Mouse (Mus musculus): ENCODE results near the gene Moxd1.
"Not testable (repeated sequence)": the region's sequence is repeated elsewhere in the genome, so short reads cannot be mapped to it uniquely, and the experiment has no call there.

Moxd1 gene

DNA sequence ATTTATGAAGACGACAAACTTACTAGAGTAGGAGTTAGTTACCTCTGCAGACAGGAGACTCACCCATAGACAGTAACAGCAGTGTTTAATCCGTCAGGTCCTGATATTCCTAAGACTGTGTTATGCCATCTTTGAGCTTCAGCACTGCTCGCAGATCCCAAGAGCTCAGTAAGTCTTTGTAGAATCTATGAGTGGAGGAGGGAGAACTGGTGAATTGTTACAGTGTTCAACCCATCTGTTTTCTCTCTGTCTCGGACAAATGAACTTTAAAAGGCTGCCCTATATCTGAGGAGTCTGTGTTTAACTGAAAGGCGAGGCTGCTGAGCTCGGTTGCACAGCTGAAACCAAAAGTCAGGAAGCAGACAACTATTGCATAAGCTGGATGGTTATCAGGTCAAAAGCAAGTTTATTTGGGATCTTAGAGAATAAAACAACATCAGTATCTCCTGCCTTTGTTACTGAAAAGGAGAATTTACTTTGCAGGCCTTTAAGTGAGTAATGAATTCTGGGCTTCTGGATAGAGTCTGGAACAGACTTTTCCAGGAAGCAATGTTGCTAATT, 47.8 kb downstream of the Moxd1 start:
- no peak for DNase-seq (ENCODE audit: low read depth, low spot score)

DNA sequence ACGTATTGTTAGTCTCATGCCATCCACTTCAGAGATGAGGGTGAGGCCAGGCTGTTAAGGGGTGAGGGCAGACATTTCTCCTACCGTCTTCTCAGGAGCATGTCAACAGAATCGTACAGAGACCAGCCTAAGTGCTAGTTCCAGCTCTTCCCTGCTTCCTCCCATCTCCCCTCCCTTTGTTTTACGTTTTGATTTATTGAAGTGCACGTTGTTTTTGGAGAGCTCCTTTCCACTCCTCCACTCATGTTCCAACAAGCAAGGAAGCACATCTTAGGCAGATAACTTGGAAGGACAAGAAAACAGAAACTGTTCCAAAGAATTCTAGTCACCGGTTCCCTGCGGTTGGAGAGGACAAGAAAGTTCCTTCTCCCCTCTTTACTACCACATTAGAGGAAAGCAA, 52.9 kb downstream of the Moxd1 start:
- DNase-seq (ENCODE audit: low read depth, low spot score): no peak

DNA sequence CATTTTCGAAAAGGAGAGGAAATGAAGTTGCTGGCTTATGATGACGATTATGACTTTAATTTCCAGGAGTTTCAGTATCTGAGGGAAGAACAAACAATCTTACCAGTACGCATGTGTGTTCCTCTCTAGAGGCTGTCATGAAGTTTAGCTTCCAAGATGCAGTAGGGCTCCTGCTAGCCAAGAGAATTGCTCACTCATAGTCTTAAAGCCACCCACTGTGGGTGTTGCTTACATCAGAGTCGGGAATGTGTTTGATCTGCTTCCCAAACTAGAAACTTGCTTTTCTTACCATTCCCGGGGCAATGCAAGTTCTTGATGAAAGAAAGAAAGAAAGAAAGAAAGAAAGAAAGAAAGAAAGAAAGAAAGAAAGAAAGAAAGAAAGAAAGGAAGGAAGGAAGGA, 59.3 kb downstream of the Moxd1 start:
- no peak for DNase-seq (ENCODE audit: low read depth, low spot score)

DNA sequence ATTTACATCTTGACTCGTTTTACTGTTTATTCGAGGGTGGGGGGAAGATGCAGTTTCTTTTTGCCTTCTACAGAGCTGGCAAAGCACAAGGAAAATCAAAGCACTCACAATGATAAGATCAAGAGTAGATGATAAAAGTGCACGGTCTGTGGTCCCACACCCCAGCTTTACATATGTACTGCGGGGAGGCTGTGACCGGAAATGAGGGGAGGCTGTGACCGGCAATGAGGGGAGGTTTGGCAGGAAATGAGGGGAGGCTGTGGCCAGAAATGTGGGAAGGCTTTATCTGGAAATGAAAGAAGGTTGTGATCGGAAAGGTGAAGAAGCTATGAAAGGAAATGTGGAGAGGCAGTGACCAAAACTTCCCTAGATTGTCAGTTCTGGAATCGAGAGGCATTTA, 68.3 kb downstream of the Moxd1 start:
- DNase-seq (ENCODE audit: low read depth, low spot score): peak; percentile 62

DNA sequence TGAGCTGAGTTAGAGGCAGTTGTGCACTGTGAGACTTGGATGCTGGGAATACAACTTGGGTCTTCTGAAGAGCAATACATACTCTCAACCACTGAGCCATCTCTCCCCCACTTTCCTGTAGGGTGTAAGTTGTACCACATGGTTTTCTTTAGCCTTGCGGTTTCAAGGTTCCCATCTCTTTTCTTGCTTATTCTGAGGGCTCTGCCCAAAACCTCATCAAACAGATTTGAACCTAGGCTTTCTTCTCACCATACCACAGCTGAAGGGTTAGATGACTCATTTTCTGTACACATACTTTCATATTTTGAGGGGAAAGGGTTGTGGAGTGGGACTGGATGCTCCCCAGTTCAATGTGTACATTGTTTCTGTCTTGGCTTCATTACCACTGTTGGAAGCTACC, 69.4 kb downstream of the Moxd1 start:
- peak; percentile 76 for DNase-seq (ENCODE audit: low read depth, low spot score)

DNA sequence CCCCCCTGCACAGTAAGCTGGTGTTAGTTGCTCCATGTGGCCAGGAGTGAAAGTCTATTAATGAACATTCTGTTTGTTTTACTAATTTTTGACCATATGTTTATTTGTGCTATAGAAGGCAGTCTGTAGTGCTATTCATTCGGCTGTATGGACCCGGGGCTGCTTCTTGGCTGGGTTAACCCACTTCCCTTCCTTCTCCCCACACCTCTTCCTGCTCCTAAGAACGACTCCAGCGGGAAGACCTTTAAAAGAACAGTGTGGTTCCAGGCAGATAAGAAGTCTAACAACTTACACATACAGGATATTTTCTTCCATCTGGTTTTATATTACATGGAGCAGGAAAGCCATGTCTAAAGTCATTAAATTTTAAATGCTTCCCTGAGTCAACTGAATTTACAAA, 73.3 kb downstream of the Moxd1 start:
- no peak for DNase-seq (ENCODE audit: low read depth, low spot score)

DNA sequence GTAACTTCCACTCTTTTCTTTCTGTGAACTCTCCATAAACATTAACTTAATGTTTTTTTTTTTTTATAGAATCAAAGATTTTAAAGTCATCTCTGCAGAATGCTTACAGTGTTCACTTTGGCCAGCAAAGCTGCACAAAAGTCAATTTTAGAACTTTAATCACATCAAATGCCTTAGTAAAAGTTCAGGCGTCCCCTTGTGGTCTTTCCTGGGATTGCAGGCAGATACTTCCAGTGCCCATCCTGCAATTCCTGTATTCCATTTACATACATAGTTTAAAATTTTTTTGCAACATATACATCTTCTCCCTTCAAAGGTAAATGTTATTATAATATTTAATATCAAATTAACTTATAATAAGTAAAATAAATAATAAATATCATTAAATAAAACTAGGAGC, 74.5 kb downstream of the Moxd1 start:
- DNase-seq (ENCODE audit: low read depth, low spot score): peak; percentile 48

DNA sequence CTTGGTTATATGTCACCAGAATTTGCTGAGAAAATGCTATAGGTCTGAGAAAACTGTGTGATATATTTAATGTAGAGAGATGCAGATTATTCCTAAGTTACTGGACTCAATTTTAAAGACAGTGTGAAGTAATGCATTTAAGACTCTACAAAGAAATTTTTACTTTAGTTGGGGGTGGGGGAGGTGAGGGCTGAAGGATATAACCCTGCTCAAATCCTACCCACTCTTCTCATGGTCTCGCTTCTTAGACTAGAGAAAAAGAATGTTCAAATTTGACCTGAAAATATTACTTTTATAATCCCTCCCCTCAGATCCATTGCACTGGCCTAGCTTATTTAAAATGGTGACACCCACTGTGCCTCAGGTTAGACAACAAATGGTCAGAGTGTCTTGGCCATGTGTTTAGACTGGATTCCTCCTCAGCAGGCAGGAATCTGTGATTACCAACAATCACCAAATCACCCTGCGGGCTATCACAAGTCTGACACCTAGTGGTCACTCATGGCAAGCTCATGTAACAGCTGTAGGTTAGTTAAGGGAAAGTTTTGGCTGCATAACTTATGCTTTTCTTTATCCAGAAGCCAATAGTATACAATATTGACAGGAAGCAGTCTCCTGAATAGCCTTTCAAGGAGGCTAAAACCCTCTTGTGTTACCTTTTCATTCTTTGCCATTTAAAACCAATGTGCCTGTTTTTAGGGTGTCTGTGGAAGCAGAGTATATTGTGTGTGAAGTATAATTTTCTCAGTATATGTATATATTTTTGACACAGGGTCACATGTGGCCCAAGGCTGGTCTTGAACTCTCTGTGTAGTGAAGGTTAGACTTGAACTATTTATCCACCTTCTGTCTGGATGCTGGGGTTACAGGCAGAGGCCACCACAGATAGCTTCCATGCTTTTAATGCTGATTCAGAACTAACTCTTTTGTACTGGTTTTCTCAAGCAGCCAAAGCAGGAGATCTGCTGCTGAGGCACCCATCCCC, 75.2 kb downstream of the Moxd1 start:
- peak; percentile 54 for DNase-seq (ENCODE audit: low read depth, low spot score)

DNA sequence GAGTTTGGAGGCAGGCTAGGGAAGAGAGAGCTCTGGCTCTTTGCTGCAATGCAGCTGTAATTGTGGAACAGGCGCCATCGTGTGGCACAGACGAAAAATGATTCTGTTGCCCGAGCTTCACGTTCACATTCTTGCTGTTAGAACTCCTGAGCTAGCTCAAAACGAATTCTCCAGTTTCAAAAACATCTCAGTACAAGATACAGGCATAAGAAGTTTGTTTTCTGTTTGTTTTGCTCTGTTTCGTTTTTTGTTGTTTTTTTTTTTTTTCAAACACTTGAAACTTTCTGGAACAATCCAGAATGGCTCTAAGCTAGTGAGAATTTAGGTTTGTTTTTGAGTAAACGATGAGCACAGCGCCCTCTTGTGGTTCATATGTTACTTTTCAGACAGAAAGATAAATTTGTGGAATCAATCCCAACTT, 88.9 kb downstream of the Moxd1 start:
- DNase-seq (ENCODE audit: low read depth, low spot score): peak; percentile 79

DNA sequence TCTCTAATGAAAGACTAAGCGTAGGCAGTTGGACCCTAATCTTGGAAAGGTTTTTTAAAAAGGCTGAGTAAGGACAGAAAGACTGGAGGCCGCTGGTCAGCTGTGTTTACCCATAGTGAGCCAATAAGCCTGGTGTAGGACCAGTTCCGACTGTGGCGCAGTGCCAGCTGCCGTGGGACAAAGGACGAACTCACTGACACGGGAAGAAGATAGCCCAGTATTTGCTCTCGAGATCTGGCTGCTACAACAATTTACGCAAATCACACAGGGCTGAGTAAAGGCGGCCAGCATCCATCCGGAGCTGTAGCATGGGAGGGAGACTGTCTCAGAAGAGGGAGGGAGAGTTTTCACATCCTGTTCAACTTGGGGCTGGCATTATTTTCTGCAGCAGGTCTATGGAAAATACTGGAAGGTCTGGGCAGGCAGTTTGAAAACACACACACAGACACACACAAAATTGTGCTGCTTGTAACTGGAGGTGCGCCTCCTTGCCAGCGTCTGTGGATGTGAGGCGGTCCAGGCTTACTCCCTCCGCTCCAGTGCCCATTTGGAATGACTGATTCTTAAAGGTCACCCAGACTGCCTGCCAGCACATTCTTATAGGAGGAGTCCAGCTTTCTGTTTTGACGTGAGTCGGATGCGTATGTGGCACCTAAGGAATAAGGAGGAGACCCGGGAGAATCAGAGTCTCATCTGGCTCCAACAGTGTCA, 94.0 kb downstream of the Moxd1 start:
- no peak for DNase-seq (ENCODE audit: low read depth, low spot score)

DNA sequence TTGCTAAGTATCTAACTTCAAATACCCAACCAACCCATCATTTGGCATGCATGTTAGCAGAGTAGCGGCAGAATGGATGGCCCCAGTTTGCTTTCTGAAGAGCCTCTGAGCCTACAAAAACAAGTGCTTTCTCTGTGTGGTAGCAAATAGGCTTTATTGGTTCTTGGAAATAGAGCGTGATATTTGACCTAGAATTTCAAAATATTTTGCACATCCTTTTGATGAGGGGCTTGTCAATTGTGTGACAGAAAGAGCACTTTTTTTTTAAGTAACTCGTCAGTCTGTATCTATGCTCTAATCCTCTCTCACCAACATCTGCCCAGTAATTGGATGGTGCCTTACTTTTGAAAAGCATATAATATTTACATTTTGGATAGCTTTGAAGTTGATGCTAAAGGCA, 97.0 kb downstream of the Moxd1 start:
- DNase-seq (ENCODE audit: low read depth, low spot score): no peak

DNA sequence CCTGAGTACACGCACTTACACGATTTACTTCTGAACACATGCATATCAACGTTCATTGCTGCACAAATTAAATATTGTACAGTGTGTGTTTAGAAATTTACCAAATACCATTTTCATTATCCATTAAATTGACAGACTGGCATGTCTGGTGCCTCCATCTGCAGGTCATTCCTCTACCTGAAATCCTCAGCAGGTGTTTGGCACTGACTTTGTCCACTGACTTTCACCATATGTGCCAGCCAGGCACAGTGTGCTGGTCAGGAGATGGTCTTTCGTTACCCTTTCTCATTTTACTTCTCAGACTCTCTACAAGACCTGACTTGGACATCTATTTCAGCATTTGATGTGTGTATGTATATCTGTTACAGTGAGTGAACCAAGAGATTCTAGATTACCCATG, 99.7 kb downstream of the Moxd1 start:
- DNase-seq (ENCODE audit: low read depth, low spot score): no peak

DNA sequence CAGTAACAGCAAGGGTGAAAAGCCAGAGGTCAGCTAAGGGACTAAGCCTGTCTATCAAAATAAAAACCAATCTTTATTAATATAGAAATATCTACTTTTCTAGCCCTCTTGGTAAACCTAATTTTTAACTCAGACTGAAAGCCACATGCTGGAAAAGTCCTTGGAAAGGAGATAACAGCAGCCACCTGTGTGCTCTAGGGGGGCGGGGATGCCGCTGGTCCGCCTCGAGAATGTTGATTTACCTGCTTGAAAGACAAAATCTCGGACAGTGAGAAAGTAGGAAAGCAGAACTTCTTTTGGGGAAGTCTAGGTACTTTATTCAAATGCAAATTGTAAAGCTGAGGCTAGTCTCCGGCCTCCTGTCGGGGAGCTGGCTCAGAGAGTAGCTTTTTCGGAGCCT, 103.9 kb downstream of the Moxd1 start:
- DNase-seq (ENCODE audit: low read depth, low spot score): not testable (repeated sequence)

DNA sequence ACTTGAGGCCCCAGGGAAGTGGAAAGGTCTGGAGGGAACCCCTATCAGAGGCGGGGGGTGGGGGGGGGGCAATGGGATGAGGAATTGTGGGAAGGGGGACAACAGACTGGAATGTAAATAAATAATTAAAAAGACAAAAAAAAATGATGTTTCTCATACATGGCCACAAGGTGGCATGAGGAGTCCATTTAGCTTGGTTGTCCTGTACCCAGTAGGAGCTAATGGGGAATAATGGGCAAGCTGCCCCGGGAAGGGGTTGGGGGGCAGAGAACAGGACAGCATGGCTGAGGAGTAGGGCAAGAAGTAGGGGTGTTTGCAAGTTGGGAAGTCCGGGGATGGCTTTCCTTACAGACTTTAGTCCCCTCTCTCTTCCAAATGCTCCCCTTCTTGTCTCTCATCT, 109.5 kb downstream of the Moxd1 start:
- DNase-seq (ENCODE audit: low read depth, low spot score): no peak

DNA sequence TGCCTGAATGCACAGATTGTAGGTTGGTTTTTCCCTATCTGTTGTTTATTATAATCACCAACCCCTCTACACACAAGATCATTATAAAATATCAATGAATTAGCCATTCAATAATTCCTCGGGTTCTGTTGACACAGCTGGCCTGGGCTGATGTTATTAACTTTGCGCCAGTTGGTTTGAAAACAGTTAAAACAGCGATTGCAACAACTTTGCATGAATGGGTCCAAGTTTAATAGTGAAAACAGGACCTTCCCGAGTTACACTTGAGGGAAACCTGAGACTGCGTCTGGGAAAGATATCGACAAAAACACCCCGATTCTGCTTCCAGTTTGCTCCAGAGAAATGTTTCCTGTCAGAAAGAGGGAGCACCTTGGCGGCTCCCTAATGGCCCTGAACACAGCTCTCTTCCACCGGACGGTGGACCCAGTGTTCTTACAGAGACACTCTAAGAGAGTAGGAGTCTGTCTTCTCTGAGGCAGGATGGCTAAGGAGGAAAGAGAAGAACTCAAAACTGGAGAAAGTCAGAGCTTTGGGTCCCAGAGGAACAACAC, 116.4 kb downstream of the Moxd1 start:
- DNase-seq (ENCODE audit: low read depth, low spot score): no peak

DNA sequence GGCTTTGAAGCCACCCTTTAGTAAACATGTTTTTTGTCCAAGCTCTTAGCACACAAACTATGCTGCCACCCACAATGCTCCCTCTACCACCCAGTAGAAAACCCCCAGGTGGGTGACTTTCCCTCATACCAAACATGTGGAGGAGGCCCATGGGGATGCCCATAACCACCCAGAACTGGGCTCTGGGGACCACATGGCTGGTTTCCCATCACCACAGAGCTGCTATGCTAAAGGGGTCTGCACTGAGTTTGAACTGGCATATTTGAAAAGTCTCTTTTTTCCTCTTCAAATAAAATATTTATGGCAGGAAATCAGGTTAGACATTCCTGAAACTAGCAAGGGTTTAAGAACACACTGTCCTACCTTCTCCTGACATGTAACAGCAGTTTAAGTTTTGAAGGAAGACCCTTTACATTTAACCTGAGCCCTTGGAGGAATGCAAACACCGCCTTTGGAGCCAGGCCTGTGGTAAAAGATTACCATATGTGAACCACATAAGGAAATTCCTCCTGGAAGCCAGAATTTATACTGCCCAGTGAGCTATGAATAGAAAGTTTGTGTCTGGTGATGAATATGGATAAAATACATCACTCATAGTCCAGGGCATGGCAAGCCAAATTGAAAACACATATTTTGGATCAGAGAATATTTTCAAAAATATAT, 117.4 kb downstream of the Moxd1 start:
- DNase-seq (ENCODE audit: low read depth, low spot score): no peak

DNA sequence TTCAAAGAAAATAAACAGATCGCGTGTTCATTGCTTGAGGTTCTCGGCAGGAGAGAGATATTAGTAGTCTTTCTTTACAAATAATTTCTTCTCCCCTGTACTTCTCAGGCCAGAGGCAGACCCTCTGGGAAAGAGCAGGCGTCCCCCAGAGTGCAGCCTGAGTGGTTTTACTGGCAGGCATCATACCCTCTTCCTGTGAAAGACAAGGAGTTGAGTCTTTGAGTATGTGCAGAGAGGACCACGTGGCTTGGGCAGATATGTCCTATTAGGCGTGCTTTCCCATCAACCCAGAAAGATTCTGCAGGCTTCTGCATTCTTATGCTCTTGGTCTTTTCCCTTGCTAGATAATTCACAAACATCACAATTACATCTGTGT, 117.9 kb downstream of the Moxd1 start:
- DNase-seq (ENCODE audit: low read depth, low spot score): no peak

DNA sequence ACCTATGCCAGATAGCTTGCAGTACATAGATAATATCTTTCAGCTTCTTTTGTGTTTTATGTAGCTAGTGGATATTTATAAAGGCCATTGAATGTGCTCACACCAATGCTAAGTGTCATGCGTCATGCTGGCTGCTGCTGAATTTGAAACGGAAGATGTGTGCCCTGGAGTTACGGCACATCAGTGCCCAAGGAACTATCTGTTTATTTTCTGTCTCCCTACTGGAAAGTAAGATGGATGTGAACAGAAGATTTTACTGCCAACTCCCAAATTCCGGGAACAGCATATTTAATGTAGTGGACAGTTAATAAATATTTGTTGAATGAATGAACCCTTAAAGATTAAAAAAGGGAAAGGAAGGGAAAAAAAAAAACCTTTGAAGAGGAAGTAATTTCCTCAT, 119.8 kb downstream of the Moxd1 start:
- DNase-seq (ENCODE audit: low read depth, low spot score): no peak

Data from CD4-positive helper T cell, adult 2 months (primary cell).